Mouse (Mus musculus) C3H10T1/2 (cell line): ENCODE results near the gene Erp27. TPM values are rescaled to one million over a fixed set of nuclear protein-coding genes. Genes with fewer than 3 reads are reported as not detected.

ENCODE experiments used
- polyA plus RNA-seq, 2 experiments: library from polyadenylated mRNA; unstranded; fragments of >200 nt; fragmentation: generic; extraction: Trizol; gene quantifications; one replicate each; pipeline ENCODE4 v1.2.1; 2012; ENCODE audit warnings: missing spikeins in 2 of 2

Erp27 gene
- polyA plus RNA-seq = under 1 TPM in 1 of 2 experiments, not detected in 1; 0.13 TPM

GRCm38 (mm10) chr6:136922080-136922479, at the start of gene Erp27:
Gene Erp27, minus strand, starts transcription at chr6:136922180.

GRCm38 (mm10) chr6:136941051-136942021, 19.4 kb upstream of the Erp27 start, which contains the start of gene Arhgdib:
Gene Arhgdib, minus strand, starts transcription at chr6:136941899.

GRCm38 (mm10) chr6:136923532-136923931, 1.6 kb upstream of the Erp27 start, which contains the start of gene Pde6h:
Gene Pde6h, plus strand, starts transcription at chr6:136923832.

GRCm38 (mm10) chr6:136875670-136876069, 46.3 kb downstream of the Erp27 start, which contains the start of gene Mgp:
Gene Mgp, minus strand, starts transcription at chr6:136875823.

Other genes with a start within 250 kb of the Erp27 start
- not detected for gene Gucy2c, start 140.4 kb downstream of the Erp27 start, polyA plus RNA-seq
- 1 to 10 TPM in 1 of 2 experiments, under 1 TPM in 1; 0.52 to 2.4 TPM for gene Hist4h4, start 117.8 kb downstream of the Erp27 start, polyA plus RNA-seq
- 100 to 1,000 TPM; 235 to 553 TPM for gene H2afj, start 113.9 kb downstream of the Erp27 start, polyA plus RNA-seq
- under 1 TPM; 0.07 to 0.08 TPM for gene BC049715, start 94.6 kb downstream of the Erp27 start, polyA plus RNA-seq
- 10 to 100 TPM; 17.9 to 42.3 TPM for gene Wbp11, start 93.9 kb downstream of the Erp27 start, polyA plus RNA-seq
- gene Smco3, start 86.7 kb downstream of the Erp27 start, polyA plus RNA-seq = under 1 TPM in 1 of 2 experiments, not detected in 1; 0.24 TPM
- gene Art4, start 64.4 kb downstream of the Erp27 start, polyA plus RNA-seq = not detected
- 100 to 1,000 TPM; 238 to 732 TPM for gene Mgp, start 46.4 kb downstream of the Erp27 start, polyA plus RNA-seq
- gene Pde6h, start 1.7 kb upstream of the Erp27 start, polyA plus RNA-seq = under 1 TPM in 1 of 2 experiments, not detected in 1; under 0.01 TPM
- 10 to 100 TPM; 10.5 to 30.6 TPM for gene Arhgdib, start 19.7 kb upstream of the Erp27 start, polyA plus RNA-seq
- under 1 TPM; 0.05 to 0.26 TPM for gene Rerg, start 248.3 kb upstream of the Erp27 start, polyA plus RNA-seq